Mouse (Mus musculus) CH12.LX (cell line): ENCODE measurements around the gene Nt5c. TPM values are rescaled to one million over a fixed set of nuclear protein-coding genes. Genes with fewer than 3 reads are reported as not detected.
A peak's percentile ranks its signal among the peaks of the same experiment; 100 is the strongest.

Experiments used
- DNase-seq: peaks from one replicate; pipeline ENCODE4 v3.0.0-alpha.2; 2013; ENCODE audit errors: extremely low read depth
- H3K27ac ChIP-seq: 2 replicates; pipeline ENCODE4 v1.5.1; 2012; ENCODE audit warnings: low read depth, mild to moderate bottlenecking, control low read depth, moderate library complexity; ENCODE audit not compliant: insufficient read depth
- H3K27me3 ChIP-seq: replicated peaks from 2 replicates; pipeline ENCODE3; 2012; ENCODE audit warnings: inconsistent platforms
- H3K36me3 ChIP-seq, 2 experiments: replicated peaks in 1 of 2; 2 replicates each; pipeline versions ENCODE3 to v1.6.1; 2012; ENCODE audit warnings: inconsistent platforms in 1 of 2, low read length in 1 of 2, mild to moderate bottlenecking in 1 of 2, mixed read lengths in 1 of 2, moderate library complexity in 1 of 2; ENCODE audit not compliant: control insufficient read depth in 1 of 2, insufficient read depth in 1 of 2
- H3K4me1 ChIP-seq, 2 experiments: 2 replicates each; pipeline ENCODE4 v1.6.1; 2012; ENCODE audit warnings: inconsistent platforms in 1 of 2, moderate library complexity in 1 of 2; ENCODE audit not compliant: insufficient read depth in 2 of 2, control insufficient read depth in 1 of 2
- H3K4me2 ChIP-seq: 2 replicates; pipeline ENCODE4 v1.6.1; 2012; ENCODE audit warnings: low read depth, mild to moderate bottlenecking, control low read depth; ENCODE audit not compliant: poor library complexity, insufficient read depth, severe bottlenecking
- H3K4me3 ChIP-seq, 3 experiments: fragments of 150-350 bp in 1 of 3; sonication (generic) in 1 of 3; replicated peaks in 1 of 3; 2 replicates each; pipeline versions ENCODE3 to v1.5.1; 2011 to 2012; ENCODE audit warnings: low read depth in 2 of 3, low read length in 2 of 3, mild to moderate bottlenecking in 2 of 3, moderate library complexity in 2 of 3, control low read depth in 1 of 3, improper control_type of control experiment in 1 of 3, inconsistent platforms in 1 of 3, mixed read lengths in 1 of 3; ENCODE audit not compliant: poor library complexity in 1 of 3
- H3K79me2 ChIP-seq: replicated peaks from 2 replicates; pipeline ENCODE4 v1.6.1; 2012; ENCODE audit warnings: mild to moderate bottlenecking, moderate library complexity; ENCODE audit not compliant: control insufficient read depth, poor library complexity, insufficient read depth, severe bottlenecking; ENCODE audit errors: extremely low read depth
- H3K9ac ChIP-seq: 2 replicates; pipeline ENCODE4 v1.6.1; 2012; ENCODE audit warnings: low read depth, mild to moderate bottlenecking, control low read depth, moderate library complexity; ENCODE audit not compliant: insufficient read depth
- H3K9me3 ChIP-seq: replicated peaks from 2 replicates; pipeline ENCODE3; 2012; ENCODE audit warnings: low read length, inconsistent platforms, mixed read lengths
- BHLHE40 ChIP-seq: IDR thresholded peaks from 2 replicates; pipeline ENCODE4 v1.6.1; 2011; ENCODE audit warnings: mild to moderate bottlenecking, low read depth, low read length, improper control_type of control experiment
- CHD1 ChIP-seq: IDR thresholded peaks from 2 replicates; pipeline ENCODE4 v1.6.1; 2012; ENCODE audit warnings: low read depth, low read length, improper control_type of control experiment, inconsistent platforms
- CHD2 ChIP-seq: IDR thresholded peaks from 2 replicates; pipeline ENCODE4 v1.6.1; 2011; ENCODE audit warnings: low read length, improper control_type of control experiment
- CTCF ChIP-seq, 2 experiments: IDR thresholded peaks in 1 of 2; conservative IDR thresholded peaks in 1 of 2; 2 replicates each; pipeline ENCODE4 v1.5.1; 2011 to 2012; ENCODE audit warnings: low read depth in 2 of 2, low read length in 2 of 2, improper control_type of control experiment in 1 of 2, inconsistent platforms in 1 of 2, mild to moderate bottlenecking in 1 of 2, moderate library complexity in 1 of 2
- E2F4 ChIP-seq: IDR thresholded peaks from 2 replicates; pipeline ENCODE4 v1.6.1; 2011; ENCODE audit warnings: low read depth, low read length, improper control_type of control experiment; ENCODE audit not compliant: insufficient replicate concordance
- ELF1 ChIP-seq: IDR thresholded peaks from 2 replicates; pipeline ENCODE4 v1.6.1; 2014; ENCODE audit warnings: low read depth, mild to moderate bottlenecking, inconsistent platforms, low read length, improper control_type of control experiment
- EP300 ChIP-seq: IDR thresholded peaks from 2 replicates; pipeline ENCODE4 v1.6.1; 2011; ENCODE audit warnings: low read length, improper control_type of control experiment
- ETS1 ChIP-seq: conservative IDR thresholded peaks from 2 replicates; pipeline ENCODE4 v1.6.1; 2012; ENCODE audit warnings: low read depth, mild to moderate bottlenecking, inconsistent platforms, low read length, improper control_type of control experiment, moderate library complexity
- GABPA ChIP-seq: IDR thresholded peaks from 2 replicates; pipeline ENCODE4 v1.6.1; 2012; ENCODE audit warnings: low read depth, low read length, improper control_type of control experiment, inconsistent platforms; ENCODE audit not compliant: insufficient replicate concordance
- HCFC1 ChIP-seq: IDR thresholded peaks from 2 replicates; pipeline ENCODE4 v1.6.1; 2012; ENCODE audit warnings: low read depth, mild to moderate bottlenecking, inconsistent platforms, low read length, improper control_type of control experiment
- JUN ChIP-seq: IDR thresholded peaks from 2 replicates; pipeline ENCODE4 v1.6.1; 2011; ENCODE audit warnings: low read depth, mild to moderate bottlenecking, low read length, improper control_type of control experiment, moderate library complexity; ENCODE audit not compliant: insufficient read depth
- JUND ChIP-seq: conservative IDR thresholded peaks from 2 replicates; pipeline ENCODE4 v1.6.1; 2011; ENCODE audit warnings: low read depth, low read length, improper control_type of control experiment
- KAT2A ChIP-seq: IDR thresholded peaks from 2 replicates; pipeline ENCODE4 v1.6.1; 2012; ENCODE audit warnings: low read length, improper control_type of control experiment, inconsistent platforms; ENCODE audit not compliant: insufficient replicate concordance
- MAFK ChIP-seq: IDR thresholded peaks from 2 replicates; pipeline ENCODE4 v1.6.1; 2011; ENCODE audit warnings: low read length, improper control_type of control experiment; ENCODE audit not compliant: insufficient replicate concordance
- MAX ChIP-seq: IDR thresholded peaks from 2 replicates; pipeline ENCODE4 v1.6.1; 2011; ENCODE audit warnings: low read length, improper control_type of control experiment
- MAZ ChIP-seq: IDR thresholded peaks from 2 replicates; pipeline ENCODE4 v1.6.1; 2012; ENCODE audit warnings: low read depth, mild to moderate bottlenecking, inconsistent platforms, low read length, improper control_type of control experiment, moderate library complexity
- MEF2A ChIP-seq: IDR thresholded peaks from 2 replicates; pipeline ENCODE4 v1.6.1; 2014; ENCODE audit warnings: low read depth, mild to moderate bottlenecking, inconsistent platforms, low read length, improper control_type of control experiment, borderline replicate concordance
- MXI1 ChIP-seq: IDR thresholded peaks from 2 replicates; pipeline ENCODE4 v1.6.1; 2011; ENCODE audit warnings: mild to moderate bottlenecking, low read depth, low read length, improper control_type of control experiment
- MYC ChIP-seq: IDR thresholded peaks from 2 replicates; pipeline ENCODE4 v1.6.1; 2011; ENCODE audit warnings: low read depth, mild to moderate bottlenecking, improper control_type of control experiment, low read length
- NELFE ChIP-seq: IDR thresholded peaks from 2 replicates; pipeline ENCODE4 v1.6.1; 2011; ENCODE audit warnings: low read depth, low read length, improper control_type of control experiment
- PAX5 ChIP-seq: IDR thresholded peaks from 2 replicates; pipeline ENCODE4 v1.6.1; 2012; ENCODE audit warnings: low read length, inconsistent platforms, mixed read lengths
- POLR2A ChIP-seq: IDR thresholded peaks from 2 replicates; pipeline ENCODE4 v1.6.1; 2011; ENCODE audit warnings: low read depth, mild to moderate bottlenecking, improper control_type of control experiment, low read length
- POLR2AphosphoS2 ChIP-seq: IDR thresholded peaks from 2 replicates; pipeline ENCODE4 v1.6.1; 2011; ENCODE audit warnings: low read depth, low read length, improper control_type of control experiment
- RAD21 ChIP-seq: IDR thresholded peaks from 2 replicates; pipeline ENCODE4 v1.6.1; 2011; ENCODE audit warnings: low read depth, mild to moderate bottlenecking, low read length, improper control_type of control experiment, moderate library complexity
- RCOR1 ChIP-seq: conservative IDR thresholded peaks from 2 replicates; pipeline ENCODE4 v1.6.1; 2012; ENCODE audit warnings: low read depth, mild to moderate bottlenecking, inconsistent platforms, low read length, improper control_type of control experiment
- SIN3A ChIP-seq: IDR thresholded peaks from 2 replicates; pipeline ENCODE4 v1.6.1; 2012; ENCODE audit warnings: low read length, improper control_type of control experiment, inconsistent platforms
- SMC3 ChIP-seq: IDR thresholded peaks from 2 replicates; pipeline ENCODE4 v1.6.1; 2011; ENCODE audit warnings: low read depth, low read length, improper control_type of control experiment
- TBP ChIP-seq: conservative IDR thresholded peaks from 2 replicates; pipeline ENCODE4 v1.6.1; 2011; ENCODE audit warnings: low read depth, low read length, improper control_type of control experiment
- TCF12 ChIP-seq: IDR thresholded peaks from 2 replicates; pipeline ENCODE4 v1.6.1; 2014; ENCODE audit warnings: low read depth, mild to moderate bottlenecking, inconsistent platforms, low read length, improper control_type of control experiment
- UBTF ChIP-seq: IDR thresholded peaks from 2 replicates; pipeline ENCODE4 v1.6.1; 2012; ENCODE audit warnings: low read depth, mild to moderate bottlenecking, inconsistent platforms, low read length, improper control_type of control experiment, moderate library complexity
- USF1 ChIP-seq: IDR thresholded peaks from 2 replicates; pipeline ENCODE4 v1.6.1; 2014; ENCODE audit warnings: low read depth, mild to moderate bottlenecking, inconsistent platforms, low read length, improper control_type of control experiment
- USF2 ChIP-seq: conservative IDR thresholded peaks from 2 replicates; pipeline ENCODE4 v1.6.1; 2011; ENCODE audit warnings: low read depth, low read length, improper control_type of control experiment
- ZC3H11A ChIP-seq: IDR thresholded peaks from 2 replicates; pipeline ENCODE4 v1.6.1; 2012; ENCODE audit warnings: low read depth, mild to moderate bottlenecking, inconsistent platforms, low read length, improper control_type of control experiment
- ZKSCAN1 ChIP-seq: IDR thresholded peaks from 2 replicates; pipeline ENCODE4 v1.6.1; 2012; ENCODE audit warnings: low read depth, inconsistent platforms, low read length, improper control_type of control experiment, borderline replicate concordance
- ZMIZ1 ChIP-seq: IDR thresholded peaks from 2 replicates; pipeline ENCODE4 v1.6.1; 2012; ENCODE audit warnings: low read depth, mild to moderate bottlenecking, inconsistent platforms, low read length, improper control_type of control experiment
- ZNF384 ChIP-seq: IDR thresholded peaks from 2 replicates; pipeline ENCODE4 v1.6.1; 2012; ENCODE audit warnings: low read depth, low read length, improper control_type of control experiment, inconsistent platforms
- dilution Hi-C: fragments of 300-500 bp; cut with MboI; formaldehyde crosslinking; loops from 2 replicates; pipeline ENCODE4 v1.14.3; 2020; ENCODE audit warnings: low sequenced_read_pairs; ENCODE audit not compliant: extremely low pct_unique_long_range_greater_than_20kb, extremely low pct_ligation_motif_present
- in situ Hi-C: fragments of 300-500 bp; cut with MboI; formaldehyde crosslinking; loops from 3 replicates; pipeline ENCODE4 v1.14.3; 2019; ENCODE audit warnings: low sequenced_read_pairs, low pct_ligation_motif_present, low pct_unique_long_range_greater_than_20kb, mixed read lengths
- polyA plus RNA-seq: library from polyadenylated mRNA; unstranded; fragments of >175 nt; gene quantifications from 2 replicates; pipeline ENCODE4 v1.2.1, GENCODE M21; 2012; ENCODE audit warnings: low read depth; ENCODE audit not compliant: insufficient read length
- total RNA-seq, 2 experiments: library from RNA; depleted of rRNA; stranded (reverse); fragments of 300-350 nt in 1 of 2; fragments of >200 nt in 1 of 2; gene quantifications; 2 replicates each; pipeline ENCODE4 v1.2.3; 2012 to 2014

Gene Nt5c
- total and polyA plus RNA-seq, 3 experiments: 65.3 to 175 (median 151) TPM

DNA sequence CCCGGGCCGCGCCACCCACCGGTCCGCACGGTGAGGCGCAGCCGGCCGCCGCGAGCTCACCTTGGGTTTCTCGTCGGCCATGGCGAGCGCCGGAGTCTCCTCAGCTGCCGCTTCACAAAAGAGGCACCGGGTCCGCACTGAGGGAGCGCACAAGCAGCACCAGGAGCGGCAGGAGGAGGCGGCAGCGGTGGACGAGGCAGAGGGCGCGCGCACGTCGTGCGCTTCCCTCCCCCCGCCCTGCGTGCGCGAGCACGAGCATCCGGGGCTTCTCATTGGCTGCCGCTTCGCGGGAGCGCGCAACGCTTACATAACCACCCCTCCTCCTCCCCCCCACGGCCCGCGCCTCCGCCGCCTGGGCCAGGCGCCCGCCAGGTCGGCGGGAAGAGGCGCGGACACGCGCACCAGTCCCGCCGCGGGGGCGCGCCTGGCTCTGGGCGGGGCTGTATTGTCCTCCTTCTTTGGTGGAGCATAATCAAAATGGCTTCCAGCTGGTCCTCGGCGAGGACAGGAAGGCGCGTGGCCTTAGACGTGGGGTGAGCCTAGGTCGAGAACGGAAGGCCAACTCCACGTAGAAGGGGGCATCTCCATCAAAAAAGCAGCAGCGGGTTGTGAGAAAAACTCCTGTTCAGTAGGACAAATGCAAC lies 44.5 kb upstream of the Nt5c start, which contains the start of gene Sumo2 (continued):
- TF ChIP-seq NELFE (peak; percentile 72), USF2 (no peak)

GRCm38 (mm10) chr11:115535401-115536037 lies 43.9 kb upstream of the Nt5c start:
- H3K9ac ChIP-seq: peak overlapping the region; percentile 97
- peaks cover 23 to 35% of the 10 kb centered on the region in 2 experiments for H3K36me3 ChIP-seq
- H3K4me3 ChIP-seq: peak overlapping the region; percentile 82 to 96 (median 84)
- dilution Hi-C loops (no loop called here), in situ Hi-C loops (no loop called here)
- peaks cover 9 to 48% of the 10 kb centered on the region in 2 experiments; a peak in 3 of 4 replicates for H3K4me1 ChIP-seq
- peak; percentile 56 for DNase-seq
- peaks cover 50% of the 10 kb centered on the region for H3K79me2 ChIP-seq
- H3K27me3 ChIP-seq: no peaks in the 10 kb centered on the region
- peak overlapping the region; percentile 97; the same call in 1 of the 2 replicates for H3K4me2 ChIP-seq
- no peaks in the 10 kb centered on the region for H3K9me3 ChIP-seq
- H3K27ac ChIP-seq: peak overlapping the region; percentile 94
- TF ChIP-seq NELFE (0 out of 2 replicates have a peak, but pooled peaks have one; percentile 23), HCFC1 (peak; percentile 43; the same call in 1 of the 2 replicates), ELF1 (no peak), SMC3 (no peak), ZKSCAN1 (no peak), POLR2AphosphoS2 (no peak), BHLHE40 (peak; percentile 46), JUND (no peak), CTCF (conservative IDR thresholded peaks at IDR 0.05 in 1 of 2, IDR thresholded peaks at IDR 0.05 in 1 of 2; ENCODE audit: low read depth in 2 of 2, low read length in 2 of 2) (no peak), MAZ (peak; percentile 82; the same call in 1 of the 2 replicates), MAX (peak; percentile 80), PAX5 (no peak), TCF12 (no peak), CHD1 (no peak; the same call in 1 of the 2 replicates), MYC (peak; percentile 66; the same call in 1 of the 2 replicates), RAD21 (no peak), MAFK (no peak), USF2 (no peak), ETS1 (no peak), CHD2 (peak; percentile 79), KAT2A (no peak), UBTF (peak; percentile 60; the same call in 1 of the 2 replicates), USF1 (no peak), JUN (no peak), E2F4 (no peak), ZMIZ1 (0 out of 2 replicates have a peak, but pooled peaks have one; percentile 57), GABPA (no peak), SIN3A (peak; percentile 94), POLR2A (no peak; the same call in 1 of the 2 replicates), ZNF384 (no peak), EP300 (no peak), RCOR1 (no peak), MXI1 (peak; percentile 87), TBP (no peak), MEF2A (peak; percentile 68), ZC3H11A (no peak)
